Mouse (Mus musculus): ENCODE measurements around the gene Gm525. TPM values are rescaled to one million over a fixed set of nuclear protein-coding genes. Genes with fewer than 3 reads are reported as not detected.

Gm525 gene
- polyA plus RNA-seq, 1 experiment from 2014 or later: not detected

- no peaks in the 10 kb centered on the region for H3K36me3 ChIP-seq
- H3K27me3 ChIP-seq (ENCODE audit: low read depth, poor library complexity, severe bottlenecking): peaks cover 11% of the 10 kb centered on the region; the same call in 1 of the 2 replicates
- no peak for DNase-seq (ENCODE audit: low spot score)
- H3K4me1 ChIP-seq: peaks cover 14% of the 10 kb centered on the region
- no peak overlapping the region for H3K4me3 ChIP-seq
- H3K9me3 ChIP-seq (replicated peaks): no peaks in the 10 kb centered on the region
- WGBS: 91% methylated on average over 8 of the region's 8 CpGs
- no peak overlapping the region for H3K27ac ChIP-seq (replicated peaks)
Observed at GRCm38 (mm10) chr11:89105211-89105610, 31.6 kb downstream of the Gm525 start.

- Histone ChIP-seq H3K27me3 (ENCODE audit: low read depth, poor library complexity, severe bottlenecking) (peaks cover 11% of the 10 kb centered on the region; the same call in 1 of the 2 replicates), H3K4me1 (peaks cover 8% of the 10 kb centered on the region), H3K4me3 (no peak overlapping the region), H3K9me3 (replicated peaks) (no peaks in the 10 kb centered on the region), H3K27ac (replicated peaks) (no peak overlapping the region), H3K36me3 (no peaks in the 10 kb centered on the region)
- 87% methylated on average over 11 of the region's 11 CpGs for WGBS
- DNase-seq (ENCODE audit: low spot score): no peak
Observed at GRCm38 (mm10) chr11:89105823-89106222, 32.2 kb downstream of the Gm525 start.

GRCm38 (mm10) chr11:89107180-89107807 is 33.7 kb downstream of the Gm525 start:
- H3K9me3 ChIP-seq (replicated peaks): no peaks in the 10 kb centered on the region
- H3K27ac ChIP-seq (replicated peaks): no peak overlapping the region
- H3K27me3 ChIP-seq (ENCODE audit: low read depth, poor library complexity, severe bottlenecking): no peaks in the 10 kb centered on the region
- no peak for DNase-seq (ENCODE audit: low spot score)
- 29% methylated on average over 12 of the region's 12 CpGs for WGBS
- no peaks in the 10 kb centered on the region for H3K36me3 ChIP-seq
- H3K4me1 ChIP-seq: peaks cover 5% of the 10 kb centered on the region
- H3K4me3 ChIP-seq: no peak overlapping the region

GRCm38 (mm10) chr11:89124411-89124810 is 50.8 kb downstream of the Gm525 start:
- Histone ChIP-seq H3K4me3 (no peak overlapping the region), H3K9me3 (replicated peaks) (no peaks in the 10 kb centered on the region), H3K27me3 (ENCODE audit: low read depth, poor library complexity, severe bottlenecking) (no peaks in the 10 kb centered on the region), H3K4me1 (peaks cover 17% of the 10 kb centered on the region), H3K36me3 (no peaks in the 10 kb centered on the region), H3K27ac (replicated peaks) (no peak overlapping the region)
- peak; percentile 31 for DNase-seq (ENCODE audit: low spot score)
- 24% methylated on average over 13 of the region's 13 CpGs for WGBS

GRCm38 (mm10) chr11:89130856-89131255 is 57.2 kb downstream of the Gm525 start:
- Histone ChIP-seq H3K4me3 (no peak overlapping the region), H3K27me3 (ENCODE audit: low read depth, poor library complexity, severe bottlenecking) (no peaks in the 10 kb centered on the region), H3K36me3 (no peaks in the 10 kb centered on the region), H3K27ac (replicated peaks) (no peak overlapping the region), H3K9me3 (replicated peaks) (no peaks in the 10 kb centered on the region), H3K4me1 (no peaks in the 10 kb centered on the region)
- 40% methylated on average over 4 of the region's 4 CpGs for WGBS
- no peak for DNase-seq (ENCODE audit: low spot score)

GRCm38 (mm10) chr11:89132406-89132805 is 58.8 kb downstream of the Gm525 start:
- Histone ChIP-seq H3K36me3 (no peaks in the 10 kb centered on the region), H3K27me3 (ENCODE audit: low read depth, poor library complexity, severe bottlenecking) (no peaks in the 10 kb centered on the region), H3K4me1 (no peaks in the 10 kb centered on the region), H3K9me3 (replicated peaks) (no peaks in the 10 kb centered on the region), H3K4me3 (no peak overlapping the region), H3K27ac (replicated peaks) (no peak overlapping the region)
- 89% methylated on average over 7 of the region's 7 CpGs for WGBS
- no peak for DNase-seq (ENCODE audit: low spot score)

- Histone ChIP-seq H3K4me1 (no peaks in the 10 kb centered on the region), H3K36me3 (no peaks in the 10 kb centered on the region), H3K4me3 (no peak overlapping the region), H3K27me3 (ENCODE audit: low read depth, poor library complexity, severe bottlenecking) (no peaks in the 10 kb centered on the region), H3K9me3 (replicated peaks) (no peaks in the 10 kb centered on the region), H3K27ac (replicated peaks) (no peak overlapping the region)
- DNase-seq (ENCODE audit: low spot score): no peak
- WGBS: 52% methylated on average over 2 of the region's 2 CpGs
Observed at GRCm38 (mm10) chr11:89134211-89134610, 60.6 kb downstream of the Gm525 start.

GRCm38 (mm10) chr11:89137915-89138314 is 64.3 kb downstream of the Gm525 start:
- DNase-seq (ENCODE audit: low spot score): no peak
- H3K27me3 ChIP-seq (ENCODE audit: low read depth, poor library complexity, severe bottlenecking): no peaks in the 10 kb centered on the region
- H3K4me3 ChIP-seq: no peak overlapping the region
- 84% methylated on average over 2 of the region's 2 CpGs for WGBS
- H3K9me3 ChIP-seq (replicated peaks): no peaks in the 10 kb centered on the region
- peaks cover 7% of the 10 kb centered on the region for H3K4me1 ChIP-seq
- H3K36me3 ChIP-seq: no peaks in the 10 kb centered on the region
- H3K27ac ChIP-seq (replicated peaks): no peak overlapping the region

Other genes with a start within 250 kb of the Gm525 start
- gene Akap1, start 209.3 kb upstream of the Gm525 start, polyA plus RNA-seq (2016; fragmentation: Nextera tagmentation; extraction: Ambion mirVana): 19.1 and 20.7 TPM in 2 replicates
- 75.5 and 81.0 TPM in 2 replicates for gene Scpep1, start 118.4 kb upstream of the Gm525 start, polyA plus RNA-seq (2016; fragmentation: Nextera tagmentation; extraction: Ambion mirVana)
- gene Elobl, start 106.9 kb upstream of the Gm525 start, polyA plus RNA-seq (2016; fragmentation: Nextera tagmentation; extraction: Ambion mirVana): not detected in 2 replicates
- gene Coil, start 103.6 kb upstream of the Gm525 start, polyA plus RNA-seq (2016; fragmentation: Nextera tagmentation; extraction: Ambion mirVana): 29.9 and 30.3 TPM in 2 replicates
- 3.0 and 3.3 TPM in 2 replicates for gene Trim25, start 74.5 kb upstream of the Gm525 start, polyA plus RNA-seq (2016; fragmentation: Nextera tagmentation; extraction: Ambion mirVana)
- gene Dgke, start 7.0 kb upstream of the Gm525 start, polyA plus RNA-seq (2016; fragmentation: Nextera tagmentation; extraction: Ambion mirVana): 4.2 and 6.1 TPM in 2 replicates
- 2.1 and 3.3 TPM in 2 replicates for gene Nog, start 228.5 kb downstream of the Gm525 start, polyA plus RNA-seq (2016; fragmentation: Nextera tagmentation; extraction: Ambion mirVana)